Mouse (Mus musculus) limb, embryonic 12.5 days (tissue): ENCODE measurements around the gene Pde5a. TPM values are rescaled to one million over a fixed set of nuclear protein-coding genes. Genes with fewer than 3 reads are reported as not detected.
A peak's percentile ranks its signal among the peaks of the same experiment; 100 is the strongest.

Source experiments
- ATAC-seq: fragments of 200-750 bp; cut with Nextera tagmentation; 2 replicates; pipeline ENCODE4 v1.8.0; 2017; ENCODE audit warnings: low read depth, moderate TSS enrichment; ENCODE audit not compliant: insufficient number of reproducible peaks, insufficient read depth, low FRiP score, low TSS enrichment
- H3K27ac ChIP-seq: fragments of 300-500 bp; sonication (generic); 2 replicates; pipeline ENCODE4 v1.5.1; 2016; ENCODE audit warnings: mild to moderate bottlenecking, moderate library complexity
- H3K27me3 ChIP-seq: fragments of 300-500 bp; sonication (generic); 2 replicates; pipeline ENCODE4 v1.6.1; 2016; ENCODE audit warnings: mild to moderate bottlenecking, moderate library complexity
- H3K36me3 ChIP-seq: fragments of 300-500 bp; sonication (generic); 2 replicates; pipeline ENCODE4 v1.6.1; 2016; ENCODE audit warnings: mild to moderate bottlenecking, moderate library complexity
- H3K4me1 ChIP-seq: fragments of 300-500 bp; sonication (generic); replicated peaks from 2 replicates; pipeline ENCODE4 v1.6.1; 2016
- H3K4me2 ChIP-seq: fragments of 300-500 bp; sonication (generic); 2 replicates; pipeline ENCODE4 v1.6.1; 2016; ENCODE audit warnings: mild to moderate bottlenecking, moderate library complexity
- H3K4me3 ChIP-seq: fragments of 300-500 bp; sonication (generic); replicated peaks from 2 replicates; pipeline ENCODE4 v1.5.1; 2016; ENCODE audit warnings: mild to moderate bottlenecking
- H3K9ac ChIP-seq: fragments of 300-500 bp; sonication (generic); replicated peaks from 2 replicates; pipeline ENCODE4 v1.6.1; 2016; ENCODE audit warnings: mild to moderate bottlenecking, moderate library complexity
- H3K9me3 ChIP-seq: fragments of 300-500 bp; sonication (generic); 2 replicates; pipeline ENCODE4 v1.6.1; 2016; ENCODE audit warnings: mild to moderate bottlenecking, moderate library complexity
- WGBS: fragments of 180-500 bp; shearing (Covaris S2); methylation state at CpG from one replicate; pipeline ENCODE4 v1.1.7; 2016; 5-methylcytosine and 5-hydroxymethylcytosine counted together
- polyA plus RNA-seq: library from polyadenylated mRNA; unstranded; fragments of >200 nt; fragmentation: Nextera tagmentation; extraction: Ambion mirVana; gene quantifications from 2 replicates; pipeline ENCODE4 v1.2.1, GENCODE M21; 2016

Gene Pde5a
- 3.8 TPM in 2 replicates for polyA plus RNA-seq

- 1% methylated on average over 49 of the region's 49 CpGs for whole genome bisulfite sequencing
- Histone ChIP-seq H3K27me3 (no peaks in the 10 kb centered on the region), H3K4me3 (peak within 1 kb of the TSS; percentile 76), H3K4me2 (peak within 1 kb of the TSS; percentile 78), H3K36me3 (no peaks in the 10 kb centered on the region), H3K4me1 (peaks cover 9% of the 10 kb centered on the region; the same call in 1 of the 2 replicates), H3K27ac (peak within 1 kb of the TSS; percentile 93), H3K9me3 (no peaks in the 10 kb centered on the region), H3K9ac (peak within 1 kb of the TSS; percentile 89)
- ATAC-seq = peak; percentile 61
Observed at GRCm38 (mm10) chr3:122728852-122729600, at the start of gene Pde5a. Gene Pde5a, plus strand, starts transcription at chr3:122728947.

- H3K36me3 ChIP-seq = no peaks in the 10 kb centered on the region
Observed at GRCm38 (mm10) chr3:122680851-122681250, 47.9 kb upstream of the Pde5a start.

GRCm38 (mm10) chr3:122682352-122682751 lies 46.4 kb upstream of the Pde5a start:
- Histone ChIP-seq H3K4me3 (no peak overlapping the region), H3K36me3 (no peaks in the 10 kb centered on the region), H3K27me3 (no peaks in the 10 kb centered on the region), H3K9ac (no peak overlapping the region), H3K4me1 (no peaks in the 10 kb centered on the region), H3K9me3 (peaks cover 8% of the 10 kb centered on the region), H3K27ac (no peak overlapping the region), H3K4me2 (no peak overlapping the region)
- WGBS = 85% methylated on average over 4 of the region's 4 CpGs
- ATAC-seq = no peak

More at GRCm38 (mm10) chr3:122680851-122681250, 47.9 kb upstream of the Pde5a start:
- Histone ChIP-seq H3K27ac (no peak overlapping the region), H3K9ac (no peak overlapping the region), H3K4me1 (no peaks in the 10 kb centered on the region), H3K4me3 (no peak overlapping the region), H3K4me2 (no peak overlapping the region), H3K9me3 (peaks cover 8% of the 10 kb centered on the region), H3K27me3 (no peaks in the 10 kb centered on the region)
- ATAC-seq = no peak
- 93% methylated on average over 3 of the region's 3 CpGs for WGBS

GRCm38 (mm10) chr3:122684832-122685231 lies 43.9 kb upstream of the Pde5a start:
- Histone ChIP-seq H3K4me3 (no peak overlapping the region), H3K9me3 (no peaks in the 10 kb centered on the region), H3K4me2 (no peak overlapping the region), H3K27me3 (no peaks in the 10 kb centered on the region), H3K9ac (no peak overlapping the region), H3K36me3 (no peaks in the 10 kb centered on the region), H3K4me1 (no peaks in the 10 kb centered on the region), H3K27ac (no peak overlapping the region)
- ATAC-seq = no peak
- WGBS = 72% methylated on average over 7 of the region's 7 CpGs

GRCm38 (mm10) chr3:122693039-122693438 lies 35.7 kb upstream of the Pde5a start:
- Histone ChIP-seq H3K36me3 (no peaks in the 10 kb centered on the region), H3K27me3 (no peaks in the 10 kb centered on the region), H3K4me1 (no peaks in the 10 kb centered on the region), H3K4me3 (no peak overlapping the region), H3K9ac (no peak overlapping the region), H3K27ac (no peak overlapping the region), H3K9me3 (no peaks in the 10 kb centered on the region), H3K4me2 (no peak overlapping the region)
- no peak for ATAC-seq
- 91% methylated on average over 3 of the region's 3 CpGs for WGBS

GRCm38 (mm10) chr3:122695870-122696269 lies 32.9 kb upstream of the Pde5a start:
- Histone ChIP-seq H3K4me3 (no peak overlapping the region), H3K27me3 (no peaks in the 10 kb centered on the region), H3K9me3 (no peaks in the 10 kb centered on the region), H3K4me1 (no peaks in the 10 kb centered on the region), H3K4me2 (no peak overlapping the region), H3K27ac (no peak overlapping the region), H3K36me3 (no peaks in the 10 kb centered on the region), H3K9ac (no peak overlapping the region)
- no peak for ATAC-seq
- WGBS = 89% methylated on average over 3 of the region's 3 CpGs

- Histone ChIP-seq H3K4me3 (no peak overlapping the region), H3K27me3 (no peaks in the 10 kb centered on the region), H3K9me3 (no peaks in the 10 kb centered on the region), H3K4me2 (no peak overlapping the region), H3K36me3 (no peaks in the 10 kb centered on the region), H3K4me1 (no peaks in the 10 kb centered on the region), H3K9ac (no peak overlapping the region), H3K27ac (no peak overlapping the region)
- ATAC-seq = no peak
- 85% methylated on average over 4 of the region's 4 CpGs for WGBS
Observed at GRCm38 (mm10) chr3:122696672-122697071, 32.1 kb upstream of the Pde5a start.

- H3K9me3 ChIP-seq = no peaks in the 10 kb centered on the region
- no peaks in the 10 kb centered on the region for H3K27me3 ChIP-seq
- H3K4me3 ChIP-seq = no peak overlapping the region
- WGBS = 62% methylated on average over 6 of the region's 6 CpGs
- H3K9ac ChIP-seq = no peak overlapping the region
- ATAC-seq = no peak
- no peaks in the 10 kb centered on the region for H3K36me3 ChIP-seq
- no peak overlapping the region for H3K4me2 ChIP-seq
- H3K4me1 ChIP-seq = no peaks in the 10 kb centered on the region
- no peak overlapping the region for H3K27ac ChIP-seq
Observed at GRCm38 (mm10) chr3:122704209-122704608, 24.5 kb upstream of the Pde5a start.

GRCm38 (mm10) chr3:122705246-122705645 lies 23.5 kb upstream of the Pde5a start:
- 88% methylated on average over 7 of the region's 7 CpGs for WGBS
- no peaks in the 10 kb centered on the region for H3K4me1 ChIP-seq
- no peak overlapping the region for H3K27ac ChIP-seq
- H3K9me3 ChIP-seq = no peaks in the 10 kb centered on the region
- H3K36me3 ChIP-seq = no peaks in the 10 kb centered on the region
- H3K9ac ChIP-seq = no peak overlapping the region
- no peaks in the 10 kb centered on the region for H3K27me3 ChIP-seq
- no peak overlapping the region for H3K4me3 ChIP-seq
- ATAC-seq = no peak
- no peak overlapping the region for H3K4me2 ChIP-seq

- Histone ChIP-seq H3K9ac (no peak overlapping the region), H3K27me3 (no peaks in the 10 kb centered on the region), H3K4me2 (no peak overlapping the region), H3K36me3 (no peaks in the 10 kb centered on the region), H3K27ac (no peak overlapping the region), H3K4me3 (no peak overlapping the region), H3K4me1 (no peaks in the 10 kb centered on the region), H3K9me3 (no peaks in the 10 kb centered on the region)
- 84% methylated on average over 6 of the region's 6 CpGs for WGBS
- no peak for ATAC-seq
Observed at GRCm38 (mm10) chr3:122708485-122708884, 20.3 kb upstream of the Pde5a start.

GRCm38 (mm10) chr3:122710141-122710540 lies 18.6 kb upstream of the Pde5a start:
- no peak for ATAC-seq
- WGBS = 87% methylated on average over 3 of the region's 3 CpGs
- H3K4me2 ChIP-seq = no peak overlapping the region
- no peak overlapping the region for H3K4me3 ChIP-seq
- H3K9me3 ChIP-seq = no peaks in the 10 kb centered on the region
- H3K9ac ChIP-seq = no peak overlapping the region
- H3K36me3 ChIP-seq = no peaks in the 10 kb centered on the region
- H3K4me1 ChIP-seq = no peaks in the 10 kb centered on the region
- no peaks in the 10 kb centered on the region for H3K27me3 ChIP-seq
- H3K27ac ChIP-seq = no peak overlapping the region

- Histone ChIP-seq H3K36me3 (no peaks in the 10 kb centered on the region), H3K4me2 (no peak overlapping the region), H3K27ac (no peak overlapping the region), H3K27me3 (no peaks in the 10 kb centered on the region), H3K4me3 (no peak overlapping the region), H3K9ac (no peak overlapping the region), H3K9me3 (no peaks in the 10 kb centered on the region), H3K4me1 (no peaks in the 10 kb centered on the region)
- 83% methylated on average over 2 of the region's 2 CpGs for WGBS
- ATAC-seq = no peak
Observed at GRCm38 (mm10) chr3:122718631-122719030, 10.1 kb upstream of the Pde5a start.
